Mouse (Mus musculus): ENCODE measurements around the gene Sec24a. TPM values are rescaled to one million over a fixed set of nuclear protein-coding genes. Genes with fewer than 3 reads are reported as not detected.
"Not testable (repeated sequence)": the region's sequence is repeated elsewhere in the genome, so short reads cannot be mapped to it uniquely, and the experiment has no call there.

Sec24a gene
- polyA plus RNA-seq, 1 experiment from 2014 or later: 14.6 TPM

DNA sequence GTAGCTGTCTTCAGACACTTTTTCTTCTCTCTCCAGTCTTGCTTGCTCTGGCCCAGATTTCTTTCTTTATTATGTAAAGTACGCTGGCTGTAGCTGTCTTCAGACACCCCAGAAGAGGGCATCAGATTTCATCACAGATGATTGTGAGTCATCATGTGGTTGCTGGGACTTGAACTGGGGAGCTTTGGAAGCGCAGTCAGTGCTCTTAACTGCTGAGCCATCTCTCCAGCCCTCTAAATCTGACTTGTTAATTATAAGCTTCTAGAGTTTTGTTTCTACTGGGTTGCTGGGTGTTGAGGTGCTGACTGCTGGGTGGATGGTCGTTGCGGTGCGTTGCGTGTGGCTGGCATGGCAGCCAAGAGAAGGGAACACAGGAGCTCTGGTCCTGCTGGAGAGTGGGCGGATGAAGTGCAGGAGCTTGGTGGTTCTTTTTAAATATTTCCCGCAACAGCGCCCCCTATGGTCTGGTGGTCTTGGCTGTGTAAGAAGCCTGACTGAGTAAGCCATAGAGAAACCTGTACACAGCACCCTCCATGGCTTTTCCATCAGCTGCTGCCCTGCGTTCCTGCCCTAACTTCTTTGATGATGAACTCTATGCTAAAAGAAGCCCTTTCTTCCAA lies 59.9 kb downstream of the Sec24a start:
- Histone ChIP-seq H3K9me3 (ENCODE audit: control insufficient read depth, low read length) (no peaks in the 10 kb centered on the region), H3K27ac (ENCODE audit: low read length) (no peak overlapping the region), H3K4me2 (ENCODE audit: low read length) (no peak overlapping the region), H3K36me3 (ENCODE audit: control insufficient read depth, insufficient read depth) (peaks cover 43% of the 10 kb centered on the region), H3K27me3 (replicated peaks; ENCODE audit: control insufficient read depth, insufficient read depth, low read length) (no peaks in the 10 kb centered on the region), H3K4me1 (replicated peaks; ENCODE audit: control insufficient read depth, insufficient read depth, low read length) (no peaks in the 10 kb centered on the region), H3K9ac (replicated peaks; ENCODE audit: low read depth, low read length) (no peak overlapping the region), H3K4me3 (replicated peaks; ENCODE audit: low read length) (no peak overlapping the region)
- no peak for ATAC-seq
- 68% methylated on average over 10 of the region's 10 CpGs for WGBS

DNA sequence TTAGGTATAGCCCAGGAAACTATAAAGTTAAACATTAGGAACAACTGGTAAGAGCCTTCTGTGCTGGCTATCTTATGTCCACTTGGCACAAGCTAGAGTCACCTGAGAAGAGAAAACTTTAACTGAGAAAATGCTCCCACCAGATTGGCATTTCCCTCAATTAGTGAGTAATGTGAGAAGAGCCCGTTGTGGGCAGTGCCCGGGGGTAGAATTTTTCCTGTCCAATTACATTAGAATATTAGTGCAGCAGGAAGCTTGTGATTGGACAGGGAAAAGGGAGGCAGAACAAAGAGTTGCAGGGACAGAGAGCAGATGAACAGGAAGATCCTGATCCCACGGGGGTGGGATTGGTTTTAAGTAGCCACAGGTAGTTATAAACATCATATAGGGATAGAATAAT lies 60.6 kb downstream of the Sec24a start:
- Histone ChIP-seq H3K4me3 (replicated peaks; ENCODE audit: low read length) (no peak overlapping the region), H3K9ac (replicated peaks; ENCODE audit: low read depth, low read length) (no peak overlapping the region), H3K27ac (ENCODE audit: low read length) (no peak overlapping the region), H3K27me3 (replicated peaks; ENCODE audit: control insufficient read depth, insufficient read depth, low read length) (no peaks in the 10 kb centered on the region), H3K4me1 (replicated peaks; ENCODE audit: control insufficient read depth, insufficient read depth, low read length) (no peaks in the 10 kb centered on the region), H3K36me3 (ENCODE audit: control insufficient read depth, insufficient read depth) (peaks cover 44% of the 10 kb centered on the region), H3K9me3 (ENCODE audit: control insufficient read depth, low read length) (no peaks in the 10 kb centered on the region), H3K4me2 (ENCODE audit: low read length) (no peak overlapping the region)
- ATAC-seq: no peak
- WGBS: 67% methylated on average over 3 of the region's 3 CpGs

DNA sequence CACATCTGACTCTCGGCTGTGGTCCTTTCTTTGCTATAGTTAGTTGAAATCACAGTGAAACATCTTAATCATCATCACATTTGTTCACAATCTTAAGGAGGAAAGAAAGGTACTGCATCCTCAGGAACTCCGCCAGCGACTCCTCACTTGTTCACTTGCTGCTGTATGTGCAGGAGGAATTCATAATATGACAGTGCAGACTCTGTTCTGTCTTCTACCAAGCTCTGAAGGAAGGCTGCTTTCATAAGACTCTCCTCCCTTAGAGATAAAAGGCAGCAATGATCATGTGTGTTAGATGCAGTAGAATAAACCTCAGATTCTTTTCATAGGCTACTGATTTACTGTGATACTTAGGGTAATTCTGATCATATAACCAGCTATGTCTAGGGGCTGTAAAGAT lies 68.5 kb downstream of the Sec24a start:
- Histone ChIP-seq H3K36me3 (ENCODE audit: control insufficient read depth, insufficient read depth) (peaks cover 20% of the 10 kb centered on the region), H3K4me2 (ENCODE audit: low read length) (no peak overlapping the region), H3K27me3 (replicated peaks; ENCODE audit: control insufficient read depth, insufficient read depth, low read length) (no peaks in the 10 kb centered on the region), H3K9ac (replicated peaks; ENCODE audit: low read depth, low read length) (no peak overlapping the region), H3K27ac (ENCODE audit: low read length) (no peak overlapping the region), H3K4me1 (replicated peaks; ENCODE audit: control insufficient read depth, insufficient read depth, low read length) (no peaks in the 10 kb centered on the region), H3K4me3 (replicated peaks; ENCODE audit: low read length) (no peak overlapping the region), H3K9me3 (ENCODE audit: control insufficient read depth, low read length) (no peaks in the 10 kb centered on the region)
- ATAC-seq: no peak
- WGBS: 94% methylated on average over 3 of the region's 3 CpGs

DNA sequence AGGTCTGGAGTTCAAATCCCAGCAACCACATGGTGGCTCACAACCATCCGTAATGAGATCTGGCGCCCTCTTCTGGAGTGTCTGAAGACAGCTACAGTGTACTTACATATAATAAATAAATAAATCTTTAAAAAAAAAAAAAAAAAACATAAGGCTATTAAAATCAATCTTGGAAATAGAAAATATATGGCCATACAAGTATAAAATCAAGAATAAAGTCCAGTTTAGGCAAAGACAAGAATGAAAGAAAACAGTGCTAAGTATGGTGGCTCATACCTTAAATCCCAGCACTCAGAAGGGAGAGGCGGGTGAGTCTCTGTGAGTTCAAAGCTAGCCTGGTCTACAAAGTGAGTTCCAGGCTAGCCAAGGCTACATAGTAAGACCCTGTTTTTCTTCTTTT lies 72.8 kb downstream of the Sec24a start:
- H3K9me3 ChIP-seq (ENCODE audit: control insufficient read depth, low read length); H3K27ac ChIP-seq (ENCODE audit: low read length); ATAC-seq; H3K36me3 ChIP-seq (ENCODE audit: control insufficient read depth, insufficient read depth); H3K4me2 ChIP-seq (ENCODE audit: low read length); H3K4me3 ChIP-seq (replicated peaks; ENCODE audit: low read length); H3K27me3 ChIP-seq (replicated peaks; ENCODE audit: control insufficient read depth, insufficient read depth, low read length); H3K9ac ChIP-seq (replicated peaks; ENCODE audit: low read depth, low read length): not testable (repeated sequence)
- H3K4me1 ChIP-seq (replicated peaks; ENCODE audit: control insufficient read depth, insufficient read depth, low read length): peaks cover 12% of the 10 kb centered on the region
- WGBS: 94% methylated on average over 1 of the region's 3 CpGs

DNA sequence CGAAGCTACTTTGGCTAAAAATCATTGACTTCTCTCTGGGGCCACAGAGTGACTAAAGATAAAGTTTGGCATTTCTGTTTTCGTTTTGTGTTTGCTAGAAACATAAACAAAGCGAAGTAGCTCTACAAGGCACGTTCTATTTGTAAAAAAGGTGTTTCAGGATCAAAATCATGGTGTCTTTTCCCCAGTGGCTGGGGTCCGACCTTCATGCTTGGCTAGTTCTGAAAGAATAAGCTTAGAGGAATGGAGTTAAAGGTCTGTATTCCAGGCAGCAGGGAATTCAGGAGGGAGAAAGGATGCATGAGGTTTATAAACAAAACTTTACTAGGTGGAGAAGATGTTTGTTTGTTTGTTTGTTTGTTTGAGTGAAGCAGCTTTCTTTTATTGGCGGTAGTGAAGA lies 74.1 kb downstream of the Sec24a start:
- ATAC-seq: no peak
- WGBS: 24% methylated on average over 6 of the region's 6 CpGs
- Histone ChIP-seq H3K4me3 (replicated peaks; ENCODE audit: low read length) (peak overlapping the region; percentile 83), H3K9me3 (ENCODE audit: control insufficient read depth, low read length) (no peaks in the 10 kb centered on the region), H3K27me3 (replicated peaks; ENCODE audit: control insufficient read depth, insufficient read depth, low read length) (no peaks in the 10 kb centered on the region), H3K4me2 (ENCODE audit: low read length) (peak overlapping the region; percentile 86), H3K9ac (replicated peaks; ENCODE audit: low read depth, low read length) (peak overlapping the region; percentile 92), H3K36me3 (ENCODE audit: control insufficient read depth, insufficient read depth) (no peaks in the 10 kb centered on the region; the same call in 1 of the 2 replicates), H3K4me1 (replicated peaks; ENCODE audit: control insufficient read depth, insufficient read depth, low read length) (peaks cover 12% of the 10 kb centered on the region), H3K27ac (ENCODE audit: low read length) (peak overlapping the region; percentile 99)

DNA sequence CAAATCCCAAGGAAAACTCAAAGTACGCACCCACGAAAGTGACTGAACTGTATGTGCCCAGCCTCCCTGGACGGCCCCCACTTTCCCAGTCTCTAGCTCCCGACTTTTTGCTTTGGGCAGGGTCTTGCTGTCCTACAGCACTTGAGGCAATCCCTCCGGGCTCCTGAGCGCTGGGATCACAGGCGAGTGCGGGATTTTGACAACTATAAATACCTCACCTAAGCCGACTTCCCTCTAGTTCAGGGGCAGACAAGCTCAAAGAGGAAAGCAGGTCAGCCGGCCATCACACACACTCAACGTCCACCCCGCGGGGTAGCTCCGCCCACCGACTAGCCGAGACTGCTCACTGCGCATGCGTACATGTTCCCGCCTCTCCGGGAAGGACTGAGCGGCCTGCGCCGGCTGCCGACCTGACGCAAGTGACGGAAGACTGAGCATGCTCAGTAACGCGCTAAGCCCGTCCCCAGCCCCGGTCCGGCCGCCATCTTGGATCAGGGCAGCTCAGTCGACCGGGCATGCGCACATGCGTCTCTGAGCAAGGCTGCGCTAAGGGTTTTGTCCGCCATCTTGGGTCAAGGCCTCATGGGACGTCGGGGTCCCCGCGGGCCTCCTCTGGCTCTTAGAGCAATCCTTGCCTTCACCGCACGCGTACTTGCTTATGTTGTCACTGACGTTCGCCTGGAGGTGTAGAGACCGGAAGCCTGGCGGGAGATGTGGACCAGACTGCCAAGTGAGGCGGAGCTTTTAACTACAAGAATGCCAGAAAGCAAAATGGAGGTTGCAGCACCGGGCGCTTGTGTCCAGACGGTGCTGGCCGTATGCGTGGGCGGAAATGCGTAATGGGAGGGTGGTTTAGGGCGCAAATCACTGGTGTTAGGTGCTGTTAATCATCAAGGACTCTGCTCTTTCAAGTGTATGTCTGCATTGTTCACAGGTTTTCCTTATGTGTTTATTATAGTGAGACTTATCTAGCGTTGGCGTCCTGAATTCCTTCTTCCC lies 74.8 kb downstream of the Sec24a start, which contains the start of gene 0610009B22Rik:
Gene 0610009B22Rik (minus strand): TSS at position 545 of the 999 bp plus-strand sequence.
- peak; percentile 99 for ATAC-seq

DNA sequence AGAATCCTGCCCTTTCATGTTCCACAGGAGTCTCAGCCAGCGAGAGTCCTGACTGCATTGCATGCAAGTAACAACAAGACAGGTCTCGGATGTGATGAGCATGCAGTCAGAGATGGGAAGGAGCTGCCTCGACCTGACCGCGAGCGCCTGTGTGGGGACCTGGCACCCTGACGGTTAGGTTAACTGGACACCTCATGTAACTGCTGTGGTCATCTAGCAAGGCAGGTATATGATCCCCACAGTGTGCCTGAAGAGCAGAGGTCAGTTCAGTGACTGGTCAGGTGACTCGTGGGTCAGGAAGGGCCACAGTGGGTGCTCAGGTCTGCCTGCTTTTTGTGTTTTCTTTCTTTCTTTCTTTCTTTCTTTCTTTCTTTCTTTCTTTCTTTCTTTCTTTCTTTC lies 81.5 kb downstream of the Sec24a start:
- Histone ChIP-seq H3K9ac (replicated peaks; ENCODE audit: low read depth, low read length) (no peak overlapping the region), H3K36me3 (ENCODE audit: control insufficient read depth, insufficient read depth) (no peaks in the 10 kb centered on the region), H3K27ac (ENCODE audit: low read length) (no peak overlapping the region), H3K4me3 (replicated peaks; ENCODE audit: low read length) (no peak overlapping the region), H3K27me3 (replicated peaks; ENCODE audit: control insufficient read depth, insufficient read depth, low read length) (no peaks in the 10 kb centered on the region), H3K4me2 (ENCODE audit: low read length) (no peak overlapping the region), H3K9me3 (ENCODE audit: control insufficient read depth, low read length) (no peaks in the 10 kb centered on the region), H3K4me1 (replicated peaks; ENCODE audit: control insufficient read depth, insufficient read depth, low read length) (no peaks in the 10 kb centered on the region)
- ATAC-seq: no peak
- WGBS: 46% methylated on average over 8 of the region's 8 CpGs

More for the DNA sequence above, 74.8 kb downstream of the Sec24a start, which contains the start of gene 0610009B22Rik:
- Histone ChIP-seq H3K36me3 (ENCODE audit: control insufficient read depth, insufficient read depth) (no peaks in the 10 kb centered on the region; the same call in 1 of the 2 replicates), H3K4me2 (ENCODE audit: low read length) (peak within 1 kb of the TSS; percentile 86), H3K4me1 (replicated peaks; ENCODE audit: control insufficient read depth, insufficient read depth, low read length) (peaks cover 12% of the 10 kb centered on the region), H3K4me3 (replicated peaks; ENCODE audit: low read length) (peak within 1 kb of the TSS; percentile 83), H3K9ac (replicated peaks; ENCODE audit: low read depth, low read length) (peak within 1 kb of the TSS; percentile 92), H3K27ac (ENCODE audit: low read length) (peak within 1 kb of the TSS; percentile 99), H3K9me3 (ENCODE audit: control insufficient read depth, low read length) (no peaks in the 10 kb centered on the region), H3K27me3 (replicated peaks; ENCODE audit: control insufficient read depth, insufficient read depth, low read length) (no peaks in the 10 kb centered on the region)
- under 1% methylated on average over 60 of the region's 60 CpGs for WGBS

DNA sequence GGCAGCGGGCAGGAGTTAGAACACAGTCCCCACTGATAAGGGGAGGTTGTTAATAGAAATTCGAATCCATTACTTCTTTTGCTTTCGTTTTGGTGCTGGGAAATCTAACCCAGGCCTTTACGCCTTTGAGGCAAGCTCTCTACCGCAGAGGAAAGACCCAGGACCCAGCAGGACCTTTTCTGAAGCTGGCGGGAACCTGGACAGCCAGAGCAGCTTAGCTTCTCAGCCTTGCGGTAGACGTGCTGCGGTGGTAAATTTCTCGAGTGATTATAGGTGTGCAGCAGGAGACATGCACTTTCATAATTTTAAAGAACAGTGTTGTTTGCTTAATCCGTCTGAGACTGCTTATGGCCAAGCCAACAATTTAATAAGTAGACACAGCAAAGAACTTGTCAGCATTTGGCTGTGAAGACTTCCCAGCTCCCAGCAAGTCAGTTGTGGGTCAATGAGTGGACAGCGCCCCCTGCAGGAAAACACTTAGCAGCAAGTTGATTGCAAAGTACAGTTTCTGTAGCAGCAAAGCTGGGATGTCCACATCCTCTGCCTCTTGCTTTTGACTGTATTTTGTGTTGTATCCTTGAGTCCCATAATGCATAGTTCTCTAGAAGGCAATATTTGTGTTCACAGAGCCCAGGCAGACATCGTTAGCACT lies 82.0 kb downstream of the Sec24a start:
- Histone ChIP-seq H3K9ac (replicated peaks; ENCODE audit: low read depth, low read length) (no peak overlapping the region), H3K27me3 (replicated peaks; ENCODE audit: control insufficient read depth, insufficient read depth, low read length) (no peaks in the 10 kb centered on the region), H3K9me3 (ENCODE audit: control insufficient read depth, low read length) (no peaks in the 10 kb centered on the region), H3K36me3 (ENCODE audit: control insufficient read depth, insufficient read depth) (no peaks in the 10 kb centered on the region), H3K4me2 (ENCODE audit: low read length) (no peak overlapping the region; the same call in 1 of the 2 replicates), H3K27ac (ENCODE audit: low read length) (no peak overlapping the region), H3K4me1 (replicated peaks; ENCODE audit: control insufficient read depth, insufficient read depth, low read length) (no peaks in the 10 kb centered on the region), H3K4me3 (replicated peaks; ENCODE audit: low read length) (no peak overlapping the region)
- 35% methylated on average over 13 of the region's 13 CpGs for WGBS
- ATAC-seq: no peak

DNA sequence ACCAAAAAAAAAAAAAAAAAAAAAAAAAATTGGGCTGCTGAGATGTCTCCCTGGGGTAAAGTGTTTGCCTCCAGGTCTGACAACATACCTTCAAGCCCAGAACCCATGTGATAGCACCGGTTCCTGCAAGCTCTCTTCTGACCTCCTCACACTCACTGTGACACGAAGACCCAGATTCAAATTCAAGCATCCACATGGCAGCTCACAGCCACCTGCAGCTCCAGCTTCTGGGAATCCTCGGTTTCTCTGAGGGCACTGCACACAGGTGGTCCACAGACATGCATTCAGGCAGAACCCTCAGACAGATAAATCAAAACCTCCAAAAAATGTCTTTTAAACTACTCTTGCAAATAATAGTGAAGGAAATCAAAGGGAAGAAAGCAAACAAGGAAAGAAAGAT lies 84.0 kb downstream of the Sec24a start:
- Histone ChIP-seq H3K9ac (replicated peaks; ENCODE audit: low read depth, low read length) (no peak overlapping the region), H3K27me3 (replicated peaks; ENCODE audit: control insufficient read depth, insufficient read depth, low read length) (no peaks in the 10 kb centered on the region), H3K27ac (ENCODE audit: low read length) (no peak overlapping the region), H3K36me3 (ENCODE audit: control insufficient read depth, insufficient read depth) (no peaks in the 10 kb centered on the region), H3K4me1 (replicated peaks; ENCODE audit: control insufficient read depth, insufficient read depth, low read length) (no peaks in the 10 kb centered on the region), H3K4me3 (replicated peaks; ENCODE audit: low read length) (no peak overlapping the region), H3K9me3 (ENCODE audit: control insufficient read depth, low read length) (no peaks in the 10 kb centered on the region), H3K4me2 (ENCODE audit: low read length) (no peak overlapping the region)
- ATAC-seq: no peak
- WGBS: 76% methylated on average over 3 of the region's 3 CpGs
